Mouse (Mus musculus) heart, embryonic 11.5 days (tissue): Measurements from ENCODE around the gene Myl12a. TPM values are rescaled to one million over a fixed set of nuclear protein-coding genes. Genes with fewer than 3 reads are reported as not detected.

ENCODE experiments used
- ATAC-seq: fragments of 200-750 bp; cut with Nextera tagmentation; replicated peaks from 2 replicates; pipeline ENCODE4 v1.8.0; 2017; ENCODE audit warnings: moderate library complexity; ENCODE audit not compliant: insufficient number of reproducible peaks, low FRiP score, low TSS enrichment
- H3K27ac ChIP-seq: fragments of 300-500 bp; sonication (generic); 2 replicates; pipeline ENCODE4 v1.5.1; 2014; ENCODE audit warnings: mild to moderate bottlenecking, low read depth, low read length
- H3K27me3 ChIP-seq: fragments of 300-500 bp; sonication (generic); 2 replicates; pipeline ENCODE4 v1.6.1; 2014; ENCODE audit warnings: mild to moderate bottlenecking, low read length, mixed read lengths; ENCODE audit not compliant: control insufficient read depth, insufficient read depth
- H3K36me3 ChIP-seq: fragments of 300-500 bp; sonication (generic); 2 replicates; pipeline ENCODE4 v1.6.1; 2014; ENCODE audit warnings: mild to moderate bottlenecking, low read length, moderate library complexity, mixed read lengths; ENCODE audit not compliant: control insufficient read depth, insufficient read depth
- H3K4me1 ChIP-seq: fragments of 300-500 bp; sonication (generic); 2 replicates; pipeline ENCODE4 v1.6.1; 2014; ENCODE audit warnings: low read length; ENCODE audit not compliant: control insufficient read depth, insufficient read depth
- H3K4me2 ChIP-seq: fragments of 300-500 bp; sonication (generic); 2 replicates; pipeline ENCODE4 v1.6.1; 2014; ENCODE audit warnings: mild to moderate bottlenecking, moderate library complexity
- H3K4me3 ChIP-seq: fragments of 300-500 bp; sonication (generic); 2 replicates; pipeline ENCODE4 v1.5.1; 2014; ENCODE audit warnings: low read depth, low read length
- H3K9ac ChIP-seq: fragments of 300-500 bp; sonication (generic); 2 replicates; pipeline ENCODE4 v1.6.1; 2014; ENCODE audit warnings: mild to moderate bottlenecking, low read depth, low read length, moderate library complexity
- H3K9me3 ChIP-seq: fragments of 300-500 bp; sonication (generic); replicated peaks from 2 replicates; pipeline ENCODE4 v1.6.1; 2016; ENCODE audit warnings: low read length; ENCODE audit not compliant: control insufficient read depth
- WGBS: fragments of 180-500 bp; shearing (Covaris S2); extraction: QIAGEN DNeasy Blood & Tissue Kit; methylation state at CpG from one replicate; pipeline ENCODE4 v1.1.7; 2014; ENCODE audit not compliant: insufficient replicate concordance; 5-methylcytosine and 5-hydroxymethylcytosine counted together
- polyA plus RNA-seq: library from polyadenylated mRNA; unstranded; fragments of >200 nt; fragmentation: Nextera tagmentation; extraction: Ambion mirVana; gene quantifications from 2 replicates; pipeline ENCODE4 v1.2.1, GENCODE M21; 2014

Myl12a gene
- polyA plus RNA-seq, 1 experiment from 2014 or later = 878 TPM

- WGBS = 74% methylated on average over 5 of the region's 5 CpGs
- no peaks in the 10 kb centered on the region for H3K36me3 ChIP-seq
- H3K27ac ChIP-seq = no peak overlapping the region
- H3K4me3 ChIP-seq = no peak overlapping the region
- H3K9me3 ChIP-seq = no peaks in the 10 kb centered on the region; the same call in 1 of the 2 replicates
- no peak overlapping the region for H3K9ac ChIP-seq
- peaks cover 8% of the 10 kb centered on the region for H3K4me1 ChIP-seq
- H3K27me3 ChIP-seq = no peaks in the 10 kb centered on the region
- no peak overlapping the region for H3K4me2 ChIP-seq
- ATAC-seq = no peak
Observed at GRCm38 (mm10) chr17:71006976-71007375, 4.3 kb upstream of the Myl12a start.

GRCm38 (mm10) chr17:71004186-71004960, 1.7 kb upstream of the Myl12a start:
- H3K4me1 ChIP-seq = peaks cover 18% of the 10 kb centered on the region
- WGBS = 89% methylated on average over 10 of the region's 10 CpGs
- H3K9me3 ChIP-seq = no peaks in the 10 kb centered on the region; the same call in 1 of the 2 replicates
- no peak overlapping the region for H3K4me3 ChIP-seq
- no peak overlapping the region for H3K27ac ChIP-seq
- H3K27me3 ChIP-seq = no peaks in the 10 kb centered on the region
- H3K9ac ChIP-seq = no peak overlapping the region
- H3K4me2 ChIP-seq = no peak overlapping the region
- no peaks in the 10 kb centered on the region for H3K36me3 ChIP-seq
- ATAC-seq = no peak

- H3K36me3 ChIP-seq = no peaks in the 10 kb centered on the region
- no peak overlapping the region for H3K4me3 ChIP-seq
- no peak for ATAC-seq
- H3K27me3 ChIP-seq = no peaks in the 10 kb centered on the region
- peak overlapping the region; percentile 100; the same call in 1 of the 2 replicates for H3K9ac ChIP-seq
- H3K4me2 ChIP-seq = peak overlapping the region; percentile 64; the same call in 1 of the 2 replicates
- H3K27ac ChIP-seq = peak overlapping the region; percentile 100
- H3K4me1 ChIP-seq = peaks cover 21% of the 10 kb centered on the region
- no peaks in the 10 kb centered on the region; the same call in 1 of the 2 replicates for H3K9me3 ChIP-seq
- WGBS = 78% methylated on average over 2 of the region's 2 CpGs
Observed at GRCm38 (mm10) chr17:71003721-71004120, 1.0 kb upstream of the Myl12a start.

GRCm38 (mm10) chr17:71003112-71003511, 434 bp upstream of the Myl12a start:
- peak overlapping the region; percentile 64 for H3K4me2 ChIP-seq
- H3K27ac ChIP-seq = peak overlapping the region; percentile 100
- WGBS = 44% methylated on average over 4 of the region's 4 CpGs

GRCm38 (mm10) chr17:71002081-71002743, 466 bp downstream of the Myl12a start, which contains the start of gene Myom1:
Myom1 (plus strand) TSS chr17:71002633.
- Histone ChIP-seq H3K4me3 (peak within 1 kb of the TSS; percentile 96), H3K27me3 (no peaks in the 10 kb centered on the region), H3K27ac (peak within 1 kb of the TSS; percentile 100), H3K9ac (peak within 1 kb of the TSS; percentile 100), H3K4me1 (peaks cover 28% of the 10 kb centered on the region), H3K4me2 (peak within 1 kb of the TSS; percentile 64), H3K9me3 (no peaks in the 10 kb centered on the region; the same call in 1 of the 2 replicates), H3K36me3 (no peaks in the 10 kb centered on the region)
- WGBS = under 1% methylated on average over 65 of the region's 65 CpGs
- peak; percentile 95 for ATAC-seq

More at GRCm38 (mm10) chr17:71003112-71003511, 434 bp upstream of the Myl12a start:
- H3K36me3 ChIP-seq = no peaks in the 10 kb centered on the region
- peaks cover 27% of the 10 kb centered on the region for H3K4me1 ChIP-seq
- H3K9me3 ChIP-seq = no peaks in the 10 kb centered on the region; the same call in 1 of the 2 replicates
- no peaks in the 10 kb centered on the region for H3K27me3 ChIP-seq
- H3K4me3 ChIP-seq = no peak overlapping the region
- no peak for ATAC-seq
- peak overlapping the region; percentile 100 for H3K9ac ChIP-seq

GRCm38 (mm10) chr17:71001699-71002080, 988 bp downstream of the Myl12a start:
- peak; percentile 33; the same call in 1 of the 2 replicates for ATAC-seq
- Histone ChIP-seq H3K9me3 (no peaks in the 10 kb centered on the region; the same call in 1 of the 2 replicates), H3K4me1 (peaks cover 31% of the 10 kb centered on the region), H3K4me3 (peak overlapping the region; percentile 96), H3K27me3 (no peaks in the 10 kb centered on the region), H3K9ac (peak overlapping the region; percentile 100), H3K27ac (peak overlapping the region; percentile 100), H3K36me3 (no peaks in the 10 kb centered on the region), H3K4me2 (peak overlapping the region; percentile 64)
- WGBS = 1% methylated on average over 40 of the region's 43 CpGs

GRCm38 (mm10) chr17:71001067-71001466, 1.6 kb downstream of the Myl12a start:
- 8% methylated on average over 6 of the region's 6 CpGs for WGBS
- H3K27me3 ChIP-seq = no peaks in the 10 kb centered on the region
- peaks cover 31% of the 10 kb centered on the region for H3K4me1 ChIP-seq
- peak overlapping the region; percentile 100 for H3K9ac ChIP-seq
- H3K36me3 ChIP-seq = peaks cover 4% of the 10 kb centered on the region; the same call in 1 of the 2 replicates
- no peak for ATAC-seq
- peak overlapping the region; percentile 64 for H3K4me2 ChIP-seq
- peak overlapping the region; percentile 96 for H3K4me3 ChIP-seq
- peak overlapping the region; percentile 100 for H3K27ac ChIP-seq
- no peaks in the 10 kb centered on the region; the same call in 1 of the 2 replicates for H3K9me3 ChIP-seq

GRCm38 (mm10) chr17:71000255-71000654, 2.4 kb downstream of the Myl12a start:
- H3K27ac ChIP-seq = peak overlapping the region; percentile 79
- 55% methylated on average over 2 of the region's 2 CpGs for WGBS
- peaks cover 31% of the 10 kb centered on the region for H3K4me1 ChIP-seq

More at GRCm38 (mm10) chr17:71000255-71000654, 2.4 kb downstream of the Myl12a start:
- Histone ChIP-seq H3K9me3 (no peaks in the 10 kb centered on the region), H3K27me3 (no peaks in the 10 kb centered on the region), H3K9ac (peak overlapping the region; percentile 64), H3K4me3 (peak overlapping the region; percentile 96), H3K36me3 (peaks cover 11% of the 10 kb centered on the region), H3K4me2 (peak overlapping the region; percentile 64)
- ATAC-seq = no peak
